Mouse (Mus musculus): ENCODE data around the gene Il34. TPM values are rescaled to one million over a fixed set of nuclear protein-coding genes. Genes with fewer than 3 reads are reported as not detected.

Gene Il34
- polyA plus RNA-seq (2014; fragmentation: Illumina TruSeq; extraction: RNeasy Lipid Tissue Mini Kit (QIAGEN cat#74804); ENCODE audit: low replicate concordance): 0.30 TPM

DNA sequence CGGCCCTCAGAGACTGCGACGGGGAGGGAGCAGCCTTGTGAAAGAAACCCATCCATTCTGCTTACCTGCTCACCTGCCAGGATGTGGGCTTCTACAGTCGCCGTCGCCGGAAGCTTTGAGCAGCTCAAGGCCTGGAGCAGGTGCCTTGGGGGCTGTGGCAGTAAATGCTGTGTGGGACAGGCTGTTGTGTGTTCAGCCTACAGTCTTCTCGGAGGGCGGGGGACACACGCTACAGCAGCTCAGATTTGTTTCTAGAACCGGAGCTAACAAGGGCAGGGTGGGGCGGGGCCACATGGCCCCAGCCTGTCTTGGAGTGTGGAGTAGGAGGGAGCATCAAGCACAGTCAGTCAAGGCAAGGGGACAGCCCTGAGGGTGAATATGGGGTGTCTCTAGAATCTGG, at the start of gene Il34:
TSS of gene Il34 (minus strand) at position 256 of the 400 bp plus-strand sequence.

GRCm38 (mm10) chr8:110846405-110847170, 40.9 kb upstream of the Il34 start, which contains the start of the genes Cog4 and Sf3b3:
TSS of gene Cog4 (plus strand) at chr8:110846600.
TSS of gene Sf3b3 (minus strand) at chr8:110846787.

DNA sequence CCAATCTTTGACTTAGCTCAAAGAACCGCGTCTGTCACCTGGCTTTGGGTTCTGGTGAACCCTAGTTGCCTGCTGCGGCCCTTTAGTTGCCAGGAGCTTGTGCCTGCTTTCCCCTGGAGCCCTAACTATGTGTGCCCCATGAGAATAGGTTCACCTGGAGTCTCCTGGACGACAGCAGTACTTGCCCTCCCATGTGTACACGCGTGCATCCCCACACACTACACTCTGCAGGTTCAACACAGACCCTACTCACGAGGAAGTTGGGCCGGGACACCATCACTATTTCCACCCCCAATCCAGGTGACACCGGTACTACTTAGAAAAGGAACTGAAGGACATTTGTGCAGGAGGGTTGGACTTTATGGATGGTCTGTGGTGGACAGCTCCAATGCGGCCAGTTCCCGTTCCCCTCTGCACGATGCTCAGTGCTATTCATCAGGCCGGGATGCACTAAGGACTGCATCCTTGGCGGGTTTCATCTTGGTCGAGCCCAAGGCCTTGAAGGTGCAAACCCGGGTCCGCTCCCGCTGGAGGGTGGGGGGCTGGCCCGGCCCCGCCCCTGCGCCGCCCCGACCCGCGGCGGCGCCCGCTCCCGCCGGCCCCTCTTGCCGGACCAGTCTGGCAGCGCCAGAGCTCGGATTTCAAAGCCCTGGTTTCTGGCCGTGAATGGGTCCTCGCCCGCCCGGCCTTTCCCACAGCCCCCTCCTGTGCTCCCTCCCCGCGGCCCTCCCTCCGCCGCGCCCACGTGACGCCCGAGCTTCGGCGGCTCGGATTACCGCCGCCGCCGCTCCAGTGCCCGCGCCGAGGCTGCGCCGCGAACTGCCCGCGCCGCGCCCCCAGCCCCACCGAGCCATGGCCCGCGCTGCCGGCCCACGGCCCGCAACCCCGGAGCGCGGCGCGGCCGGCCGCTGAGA, 84.8 kb downstream of the Il34 start, which contains the start of gene Mtss1l:
TSS of gene Mtss1l (plus strand) at position 792 of the 914 bp plus-strand sequence.

Other genes starting within 250 kb of the Il34 start
- 1.2 TPM for gene Vac14, start 187.3 kb downstream of the Il34 start, polyA plus RNA-seq (2014; fragmentation: Illumina TruSeq; extraction: RNeasy Lipid Tissue Mini Kit (QIAGEN cat#74804); ENCODE audit: low replicate concordance)
- 0.71 TPM for gene Mtss1l, start 84.4 kb downstream of the Il34 start, polyA plus RNA-seq (2014; fragmentation: Illumina TruSeq; extraction: RNeasy Lipid Tissue Mini Kit (QIAGEN cat#74804); ENCODE audit: low replicate concordance)
- 7.0 TPM for gene Cog4, start 40.7 kb upstream of the Il34 start, polyA plus RNA-seq (2014; fragmentation: Illumina TruSeq; extraction: RNeasy Lipid Tissue Mini Kit (QIAGEN cat#74804); ENCODE audit: low replicate concordance)
- gene Sf3b3, start 40.9 kb upstream of the Il34 start, polyA plus RNA-seq (2014; fragmentation: Illumina TruSeq; extraction: RNeasy Lipid Tissue Mini Kit (QIAGEN cat#74804); ENCODE audit: low replicate concordance): 14.6 TPM
- gene Fuk, start 96.6 kb upstream of the Il34 start, polyA plus RNA-seq (2014; fragmentation: Illumina TruSeq; extraction: RNeasy Lipid Tissue Mini Kit (QIAGEN cat#74804); ENCODE audit: low replicate concordance): 2.1 TPM
- gene St3gal2, start 114.0 kb upstream of the Il34 start, polyA plus RNA-seq (2014; fragmentation: Illumina TruSeq; extraction: RNeasy Lipid Tissue Mini Kit (QIAGEN cat#74804); ENCODE audit: low replicate concordance): 1.3 TPM
- 9.3 TPM for gene Ddx19a, start 191.9 kb upstream of the Il34 start, polyA plus RNA-seq (2014; fragmentation: Illumina TruSeq; extraction: RNeasy Lipid Tissue Mini Kit (QIAGEN cat#74804); ENCODE audit: low replicate concordance)
- gene Ddx19b, start 225.8 kb upstream of the Il34 start, polyA plus RNA-seq (2014; fragmentation: Illumina TruSeq; extraction: RNeasy Lipid Tissue Mini Kit (QIAGEN cat#74804); ENCODE audit: low replicate concordance): 8.7 TPM
- 3.2 TPM for gene Aars, start 227.2 kb upstream of the Il34 start, polyA plus RNA-seq (2014; fragmentation: Illumina TruSeq; extraction: RNeasy Lipid Tissue Mini Kit (QIAGEN cat#74804); ENCODE audit: low replicate concordance)

Measured in small intestine, adult 10 weeks (tissue).